Mouse (Mus musculus) hindbrain, postnatal 0 days (tissue): ENCODE data around the gene P3h3. TPM values are rescaled to one million over a fixed set of nuclear protein-coding genes. Genes with fewer than 3 reads are reported as not detected.
A peak's percentile ranks its signal among the peaks of the same experiment; 100 is the strongest.

Experiments used
- ATAC-seq: fragments of 200-750 bp; cut with Nextera tagmentation; 2 replicates; pipeline ENCODE4 v1.8.0; 2017; ENCODE audit warnings: mild to moderate bottlenecking, moderate TSS enrichment, moderate library complexity
- DNase-seq: peaks from one replicate; pipeline ENCODE4 v3.0.0-alpha.2; 2015; ENCODE audit warnings: low spot score
- H3K27ac ChIP-seq: fragments of 300-500 bp; sonication (generic); 2 replicates; pipeline ENCODE4 v1.5.1; 2014; ENCODE audit warnings: mild to moderate bottlenecking
- H3K27me3 ChIP-seq: fragments of 300-500 bp; sonication (generic); 2 replicates; pipeline ENCODE4 v1.6.1; 2014; ENCODE audit warnings: low read length, mixed read lengths; ENCODE audit not compliant: insufficient read depth
- H3K36me3 ChIP-seq: fragments of 300-500 bp; sonication (generic); 2 replicates; pipeline ENCODE4 v1.6.1; 2014; ENCODE audit warnings: low read length, mixed read lengths; ENCODE audit not compliant: insufficient read depth
- H3K4me1 ChIP-seq: fragments of 300-500 bp; sonication (generic); 2 replicates; pipeline ENCODE4 v1.6.1; 2014; ENCODE audit warnings: antibody characterized with exemption, low read length, mixed read lengths; ENCODE audit not compliant: insufficient read depth
- H3K4me2 ChIP-seq: fragments of 300-500 bp; sonication (generic); 2 replicates; pipeline ENCODE4 v1.6.1; 2014; ENCODE audit warnings: low read depth, mild to moderate bottlenecking, low read length, moderate library complexity, mixed read lengths
- H3K4me3 ChIP-seq: fragments of 300-500 bp; sonication (generic); 2 replicates; pipeline ENCODE4 v1.5.1; 2014; ENCODE audit warnings: low read length
- H3K9ac ChIP-seq: fragments of 300-500 bp; sonication (generic); replicated peaks from 2 replicates; pipeline ENCODE4 v1.6.1; 2014; ENCODE audit warnings: mild to moderate bottlenecking, low read length, moderate library complexity, mixed read lengths
- H3K9me3 ChIP-seq: fragments of 300-500 bp; sonication (generic); 2 replicates; pipeline ENCODE4 v1.6.1; 2016; ENCODE audit warnings: low read length, mixed read lengths
- CTCF ChIP-seq: IDR thresholded peaks from 2 replicates; pipeline ENCODE4 v1.5.1; 2016; ENCODE audit warnings: antibody characterized with exemption, control low read depth, low read depth
- WGBS: fragments of 180-500 bp; shearing (Covaris S2); extraction: QIAGEN DNeasy Blood & Tissue Kit; methylation state at CpG from one replicate; pipeline ENCODE4 v1.1.7; 2014; 5-methylcytosine and 5-hydroxymethylcytosine counted together
- polyA plus RNA-seq: library from polyadenylated mRNA; unstranded; fragments of >200 nt; fragmentation: Nextera tagmentation; extraction: Ambion mirVana; gene quantifications from 2 replicates; pipeline ENCODE4 v1.2.1, GENCODE M21; 2015
- total RNA-seq: library from RNA; depleted of rRNA; stranded (reverse); fragments of >200 nt; gene quantifications from 2 replicates; pipeline ENCODE4 v1.2.3, GENCODE M21; 2014; rRNA removed

The P3h3 gene
- total RNA-seq: 71.3 and 79.5 TPM in 2 replicates
- polyA plus RNA-seq: 11.3 and 12.0 TPM in 2 replicates

GRCm38 (mm10) chr6:124856916-124857839, at the start of gene P3h3:
P3h3 (minus strand) TSS chr6:124857752.
- WGBS: under 1% methylated on average over 83 of the region's 86 CpGs
- peaks cover 13% of the 10 kb centered on the region for H3K4me1 ChIP-seq
- peak within 1 kb of the TSS; percentile 93 for H3K4me2 ChIP-seq

GRCm38 (mm10) chr6:124904991-124905860, 47.7 kb upstream of the P3h3 start:
- no peak for TF ChIP-seq CTCF
- peak overlapping the region; percentile 40; the same call in 1 of the 2 replicates for H3K4me3 ChIP-seq
- no peaks in the 10 kb centered on the region for H3K27me3 ChIP-seq
- no peak for ATAC-seq
- H3K9me3 ChIP-seq: no peaks in the 10 kb centered on the region
- peak overlapping the region; percentile 99 for H3K27ac ChIP-seq
- H3K36me3 ChIP-seq: no peaks in the 10 kb centered on the region
- peaks cover 16% of the 10 kb centered on the region for H3K4me1 ChIP-seq
- WGBS: 31% methylated on average over 14 of the region's 16 CpGs
- no peak for DNase-seq
- H3K4me2 ChIP-seq: peak overlapping the region; percentile 79
- H3K9ac ChIP-seq: peak overlapping the region; percentile 62

More at GRCm38 (mm10) chr6:124856916-124857839, at the start of gene P3h3:
- Histone ChIP-seq H3K4me3 (peak within 1 kb of the TSS; percentile 70), H3K27ac (peak within 1 kb of the TSS; percentile 98), H3K9ac (peak within 1 kb of the TSS; percentile 92), H3K36me3 (no peaks in the 10 kb centered on the region), H3K27me3 (no peaks in the 10 kb centered on the region), H3K9me3 (no peaks in the 10 kb centered on the region)
- TF ChIP-seq CTCF: peak; percentile 81
- ATAC-seq (peak; percentile 88), DNase-seq (peak; percentile 93)

- Histone ChIP-seq H3K36me3 (no peaks in the 10 kb centered on the region), H3K4me1 (peaks cover 11% of the 10 kb centered on the region; the same call in 1 of the 2 replicates), H3K4me2 (peak overlapping the region; percentile 79), H3K4me3 (peak overlapping the region; percentile 40), H3K27me3 (no peaks in the 10 kb centered on the region), H3K9me3 (no peaks in the 10 kb centered on the region), H3K9ac (peak overlapping the region; percentile 62), H3K27ac (peak overlapping the region; percentile 99)
- DNase-seq (peak; percentile 90), ATAC-seq (peak; percentile 73)
- WGBS: 6% methylated on average over 23 of the region's 24 CpGs
- peak; percentile 74 for TF ChIP-seq CTCF
Observed at GRCm38 (mm10) chr6:124904161-124904981, 46.8 kb upstream of the P3h3 start.

GRCm38 (mm10) chr6:124903580-124904151, 46.1 kb upstream of the P3h3 start:
- Histone ChIP-seq H3K4me2 (peak overlapping the region; percentile 79), H3K27me3 (no peaks in the 10 kb centered on the region), H3K27ac (peak overlapping the region; percentile 99), H3K9ac (peak overlapping the region; percentile 62), H3K4me3 (peak overlapping the region; percentile 40), H3K9me3 (no peaks in the 10 kb centered on the region), H3K36me3 (no peaks in the 10 kb centered on the region), H3K4me1 (peaks cover 11% of the 10 kb centered on the region; the same call in 1 of the 2 replicates)
- ATAC-seq (peak; percentile 93), DNase-seq (peak; percentile 96)
- WGBS: under 1% methylated on average over 23 of the region's 23 CpGs
- TF ChIP-seq CTCF: peak; percentile 99

- ATAC-seq (no peak), DNase-seq (no peak)
- no peak overlapping the region for H3K4me3 ChIP-seq
- no peak overlapping the region for H3K9ac ChIP-seq
- H3K27me3 ChIP-seq: no peaks in the 10 kb centered on the region
- H3K4me1 ChIP-seq: peaks cover 11% of the 10 kb centered on the region; the same call in 1 of the 2 replicates
- H3K27ac ChIP-seq: no peak overlapping the region
- H3K36me3 ChIP-seq: no peaks in the 10 kb centered on the region
- H3K9me3 ChIP-seq: no peaks in the 10 kb centered on the region
- H3K4me2 ChIP-seq: no peak overlapping the region
- no peak for TF ChIP-seq CTCF
Observed at GRCm38 (mm10) chr6:124901851-124902250, 44.3 kb upstream of the P3h3 start.
